Mouse (Mus musculus): ENCODE results near the gene Itga9.

Gene Itga9

GRCm38 (mm10) chr9:118631775-118632757 lies 25.6 kb downstream of the Itga9 start:
- in situ Hi-C loops (cut with MboI; ENCODE audit: low pct_unique_long_range_greater_than_20kb in 1 of 2, low sequenced_read_pairs in 2 of 2, unreplicated experiment in 1 of 2) = no loop called here

GRCm38 (mm10) chr9:118632758-118633143 lies 26.3 kb downstream of the Itga9 start:
- in situ Hi-C loops (cut with MboI; ENCODE audit: low pct_unique_long_range_greater_than_20kb in 1 of 2, low sequenced_read_pairs in 2 of 2, unreplicated experiment in 1 of 2) = no loop called here

DNA sequence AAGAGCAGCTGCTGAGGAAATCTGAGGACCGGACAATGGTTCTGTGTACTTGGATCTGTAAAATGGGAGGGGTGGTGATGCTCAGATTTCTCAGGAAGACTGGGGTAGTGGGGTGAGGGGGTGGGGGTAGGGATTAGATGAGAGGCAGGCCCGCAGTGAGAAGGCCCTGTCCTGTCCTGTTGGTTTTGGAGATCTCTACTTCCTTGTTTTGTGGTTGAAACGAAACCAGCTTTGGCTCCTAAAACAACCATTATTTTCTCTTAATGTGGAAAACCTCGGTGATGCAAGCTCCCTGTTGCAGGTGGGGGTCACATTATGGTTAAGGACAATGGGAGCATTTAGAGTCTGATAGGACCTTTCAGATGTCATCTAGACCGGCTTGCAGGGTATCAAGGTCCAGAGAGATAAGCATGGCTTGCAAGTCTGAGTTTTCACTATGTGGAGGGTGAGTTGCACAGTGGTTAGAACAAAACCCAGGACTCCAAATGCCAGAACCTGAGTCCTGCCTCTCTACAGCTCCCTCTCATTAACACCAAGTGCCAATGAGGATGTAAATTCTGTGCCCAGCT lies 32.2 kb downstream of the Itga9 start:
- in situ Hi-C loops (cut with MboI; ENCODE audit: low pct_unique_long_range_greater_than_20kb in 1 of 2, low sequenced_read_pairs in 2 of 2, unreplicated experiment in 1 of 2) = no loop called here

DNA sequence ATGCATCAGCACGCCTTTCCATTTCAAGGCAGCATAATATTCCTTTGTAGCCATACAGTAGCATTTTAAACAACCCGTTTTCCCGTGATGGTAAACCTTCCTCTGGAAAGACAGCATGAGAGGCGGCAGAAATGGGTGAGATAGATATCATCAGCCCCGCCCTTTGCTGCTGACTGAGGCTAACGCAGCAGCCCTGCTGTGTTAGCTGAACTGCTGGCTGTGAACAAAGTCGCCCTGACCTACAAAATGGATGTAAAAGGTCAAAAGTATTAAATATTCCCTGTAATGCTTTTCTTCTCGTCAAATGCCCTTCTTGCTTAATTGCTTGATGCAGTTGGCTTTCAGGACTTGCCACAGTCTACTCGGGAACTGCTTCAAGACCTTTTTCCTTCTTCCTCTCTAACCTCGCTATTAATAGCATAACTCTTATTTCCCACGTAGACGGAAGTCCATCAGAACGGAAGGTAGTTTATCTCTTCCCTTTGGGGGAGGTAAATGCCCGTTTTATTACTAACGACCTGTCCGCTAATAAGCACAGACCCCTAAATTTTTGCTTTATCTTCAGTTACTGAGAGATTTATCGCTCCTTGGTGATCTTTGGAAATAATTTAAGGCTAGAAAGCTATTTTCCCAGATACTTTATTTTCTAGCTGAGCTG lies 39.3 kb downstream of the Itga9 start:
- in situ Hi-C loops (cut with MboI; ENCODE audit: low pct_unique_long_range_greater_than_20kb in 1 of 2, low sequenced_read_pairs in 2 of 2, unreplicated experiment in 1 of 2) = no loop called here

DNA sequence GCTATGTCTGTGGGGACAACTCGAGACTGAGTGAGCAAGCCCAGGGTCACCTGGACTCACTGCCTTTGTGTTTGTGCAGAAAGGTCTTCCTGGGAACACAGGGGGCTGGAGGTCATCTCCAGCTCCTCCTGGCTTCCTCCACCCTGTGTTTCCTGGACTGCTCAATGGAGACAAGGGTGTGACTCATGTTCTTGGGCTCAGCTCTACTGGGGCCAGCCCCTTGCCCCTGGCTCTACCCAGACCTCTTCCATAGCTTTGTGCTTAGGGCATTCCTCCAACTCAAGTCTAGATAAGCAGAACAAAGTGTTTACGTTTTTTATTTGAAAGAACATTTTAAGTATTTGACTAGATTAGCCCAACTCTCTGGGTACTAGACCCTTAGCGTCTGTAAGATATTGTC lies 41.0 kb downstream of the Itga9 start:
- in situ Hi-C loops (cut with MboI; ENCODE audit: low pct_unique_long_range_greater_than_20kb in 1 of 2, low sequenced_read_pairs in 2 of 2, unreplicated experiment in 1 of 2) = no loop called here

- in situ Hi-C loops (cut with MboI; ENCODE audit: low pct_unique_long_range_greater_than_20kb in 1 of 2, low sequenced_read_pairs in 2 of 2, unreplicated experiment in 1 of 2) = no loop called here
Observed at GRCm38 (mm10) chr9:118650976-118651375, 44.5 kb downstream of the Itga9 start.

DNA sequence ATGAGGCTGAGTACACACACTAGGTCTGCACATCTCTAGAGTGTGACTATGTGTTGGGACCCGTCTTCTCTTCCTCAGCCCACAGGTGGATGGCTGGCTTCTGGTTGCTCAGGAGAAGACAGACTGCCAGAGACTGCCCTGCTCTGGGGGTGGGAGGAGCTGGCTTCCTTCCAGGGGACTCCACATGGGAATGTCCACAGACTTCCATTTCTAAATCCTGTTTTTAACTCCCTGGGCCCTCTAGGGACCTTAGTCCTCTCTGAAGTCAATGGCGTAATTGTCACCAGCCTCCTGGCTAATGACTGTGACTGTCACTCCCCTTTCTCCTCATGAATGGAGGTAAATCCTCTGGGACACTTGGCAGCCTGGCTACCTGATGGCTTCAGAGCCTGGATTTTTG lies 45.4 kb downstream of the Itga9 start:
- in situ Hi-C loops (cut with MboI; ENCODE audit: low pct_unique_long_range_greater_than_20kb in 1 of 2, low sequenced_read_pairs in 2 of 2, unreplicated experiment in 1 of 2) = no loop called here

DNA sequence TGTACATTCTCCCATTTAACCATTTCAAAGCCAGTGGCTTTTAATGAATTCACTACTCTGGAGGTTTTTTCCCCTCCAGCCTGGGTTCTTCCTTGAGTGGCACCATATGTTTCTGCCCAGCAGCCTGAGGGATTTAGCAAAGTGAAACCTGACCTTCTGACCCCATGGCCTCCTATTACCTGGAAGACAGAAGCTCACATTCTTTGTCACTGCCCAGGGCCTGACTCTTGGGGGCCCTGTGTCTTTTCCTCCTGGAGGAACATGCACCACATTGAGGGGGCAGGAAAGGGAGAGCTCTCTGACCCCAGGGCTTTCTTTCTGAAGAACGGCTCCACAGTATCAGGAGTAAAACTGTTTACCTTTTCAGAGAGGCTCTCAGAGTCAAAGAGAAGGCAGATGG lies 46.9 kb downstream of the Itga9 start:
- in situ Hi-C loops (cut with MboI; ENCODE audit: low pct_unique_long_range_greater_than_20kb in 1 of 2, low sequenced_read_pairs in 2 of 2, unreplicated experiment in 1 of 2) = no loop called here

DNA sequence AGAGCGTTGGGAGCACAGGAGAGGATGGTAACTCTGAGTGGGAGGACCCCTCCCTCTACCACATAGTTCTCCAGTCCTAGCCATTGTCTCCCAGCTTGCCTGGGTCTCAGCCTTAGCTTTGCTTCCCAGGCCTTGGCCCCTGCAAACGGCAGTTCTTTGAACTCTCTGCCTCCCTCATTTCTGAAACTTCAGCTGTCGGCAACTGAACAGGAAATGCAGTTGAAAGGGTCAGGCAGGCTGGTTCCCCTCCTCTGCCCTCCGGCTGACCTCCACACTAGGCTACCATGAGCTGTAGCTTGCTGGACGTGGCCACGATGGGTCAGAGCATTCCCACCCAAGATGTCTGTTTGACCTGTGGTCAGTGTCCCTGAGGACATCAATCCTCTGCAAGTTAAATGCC lies 48.5 kb downstream of the Itga9 start:
- in situ Hi-C loops (cut with MboI; ENCODE audit: low pct_unique_long_range_greater_than_20kb in 1 of 2, low sequenced_read_pairs in 2 of 2, unreplicated experiment in 1 of 2) = no loop called here

- in situ Hi-C loops (cut with MboI; ENCODE audit: low pct_unique_long_range_greater_than_20kb in 1 of 2, low sequenced_read_pairs in 2 of 2, unreplicated experiment in 1 of 2) = no loop called here
Observed at GRCm38 (mm10) chr9:118655726-118656125, 49.2 kb downstream of the Itga9 start.

DNA sequence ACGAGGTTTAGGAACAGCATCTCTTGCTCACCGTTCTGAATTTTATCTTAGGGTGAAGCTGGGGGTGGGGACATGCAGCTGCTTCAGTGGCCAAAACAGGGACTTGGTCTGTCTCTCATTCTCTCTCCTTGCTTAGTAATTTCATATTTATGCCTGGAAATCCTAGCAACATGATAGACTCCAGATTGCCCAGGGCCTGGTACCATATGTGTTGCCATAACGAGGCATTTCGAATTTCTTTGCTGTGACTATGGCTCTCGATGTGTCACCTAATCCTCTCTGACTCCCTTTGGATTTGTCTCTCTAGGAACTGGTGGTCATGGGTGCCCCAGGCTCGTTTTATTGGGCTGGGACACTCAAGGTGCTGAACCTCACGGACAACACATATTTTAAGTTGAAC lies 51.7 kb downstream of the Itga9 start:
- in situ Hi-C loops (cut with MboI; ENCODE audit: low pct_unique_long_range_greater_than_20kb in 1 of 2, low sequenced_read_pairs in 2 of 2, unreplicated experiment in 1 of 2) = no loop called here

GRCm38 (mm10) chr9:118659809-118660208 lies 53.3 kb downstream of the Itga9 start:
- in situ Hi-C loops (cut with MboI; ENCODE audit: low pct_unique_long_range_greater_than_20kb in 1 of 2, low sequenced_read_pairs in 2 of 2, unreplicated experiment in 1 of 2) = no loop called here

DNA sequence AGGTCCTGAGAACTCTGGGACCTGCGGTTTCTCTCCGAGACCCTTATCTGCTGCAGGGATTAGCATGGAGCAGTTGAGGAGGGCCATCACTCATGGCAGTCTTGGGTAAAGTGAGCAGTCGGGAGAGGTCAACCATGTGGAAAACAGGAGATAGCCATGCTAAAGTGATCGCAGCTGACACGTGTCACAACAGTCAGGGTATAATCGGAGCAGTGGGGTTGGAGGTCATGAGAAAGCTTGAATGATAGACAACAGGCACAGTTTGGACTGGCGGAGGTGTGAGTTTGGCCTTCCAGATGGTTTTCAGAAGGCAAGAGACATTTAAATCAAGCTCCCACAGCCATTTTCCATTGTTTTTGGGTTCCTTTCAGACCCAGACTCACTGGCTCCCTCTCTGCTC lies 53.8 kb downstream of the Itga9 start:
- in situ Hi-C loops (cut with MboI; ENCODE audit: low pct_unique_long_range_greater_than_20kb in 1 of 2, low sequenced_read_pairs in 2 of 2, unreplicated experiment in 1 of 2) = no loop called here

DNA sequence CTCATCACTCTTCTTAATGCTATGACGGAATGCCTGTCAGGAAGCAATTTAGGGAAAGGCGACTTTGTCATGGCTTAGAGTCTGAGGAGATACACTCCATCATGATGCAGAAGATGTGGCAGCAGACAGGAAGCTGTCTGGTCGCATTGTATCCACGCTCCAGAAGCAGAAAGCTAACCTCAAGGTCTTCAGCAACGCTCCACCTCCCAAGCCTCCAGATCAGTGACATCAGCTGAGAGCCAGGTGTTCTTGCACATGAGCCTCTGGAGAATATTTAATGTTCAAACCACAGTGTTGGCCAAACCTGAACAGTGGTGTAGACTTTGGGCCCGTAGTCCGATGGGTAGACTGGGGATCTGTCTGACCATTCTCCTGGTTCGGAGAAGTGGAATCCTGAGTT lies 55.5 kb downstream of the Itga9 start:
- in situ Hi-C loops (cut with MboI; ENCODE audit: low pct_unique_long_range_greater_than_20kb in 1 of 2, low sequenced_read_pairs in 2 of 2, unreplicated experiment in 1 of 2) = no loop called here

- in situ Hi-C loops (cut with MboI; ENCODE audit: low pct_unique_long_range_greater_than_20kb in 1 of 2, low sequenced_read_pairs in 2 of 2, unreplicated experiment in 1 of 2) = no loop called here
Observed at GRCm38 (mm10) chr9:118662476-118662875, 56.0 kb downstream of the Itga9 start.

GRCm38 (mm10) chr9:118663938-118664337 lies 57.4 kb downstream of the Itga9 start:
- in situ Hi-C loops (cut with MboI; ENCODE audit: low pct_unique_long_range_greater_than_20kb in 1 of 2, low sequenced_read_pairs in 2 of 2, unreplicated experiment in 1 of 2) = no loop called here

GRCm38 (mm10) chr9:118666069-118666468 lies 59.6 kb downstream of the Itga9 start:
- in situ Hi-C loops (cut with MboI; ENCODE audit: low pct_unique_long_range_greater_than_20kb in 1 of 2, low sequenced_read_pairs in 2 of 2, unreplicated experiment in 1 of 2) = no loop called here

DNA sequence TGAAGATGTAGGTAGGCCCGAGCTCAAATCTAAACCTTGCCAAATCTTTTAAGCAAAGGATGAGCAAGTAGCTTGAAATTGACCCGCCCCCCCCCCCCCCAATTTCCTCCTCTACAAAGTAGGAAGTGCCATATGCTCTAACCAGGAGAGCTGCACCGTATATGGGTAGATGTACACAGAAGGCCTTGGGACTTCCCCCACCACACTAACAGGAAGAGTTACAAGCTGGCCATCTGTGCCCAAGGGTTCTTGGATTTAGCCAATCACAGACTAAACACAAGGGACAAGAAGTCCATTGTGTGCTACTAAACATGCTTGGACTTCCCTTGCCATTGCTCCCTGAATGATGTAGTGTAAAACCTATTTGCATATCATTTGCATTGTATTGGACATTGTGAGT lies 63.2 kb downstream of the Itga9 start:
- in situ Hi-C loops (cut with MboI; ENCODE audit: low pct_unique_long_range_greater_than_20kb in 1 of 2, low sequenced_read_pairs in 2 of 2, unreplicated experiment in 1 of 2) = no loop called here

- in situ Hi-C loops (cut with MboI; ENCODE audit: low pct_unique_long_range_greater_than_20kb in 1 of 2, low sequenced_read_pairs in 2 of 2, unreplicated experiment in 1 of 2) = no loop called here
Observed at GRCm38 (mm10) chr9:118674277-118674676, 67.8 kb downstream of the Itga9 start.
